8 mouse cellular contexts compared by ENCODE assay signal in the genomic region with DNA sequence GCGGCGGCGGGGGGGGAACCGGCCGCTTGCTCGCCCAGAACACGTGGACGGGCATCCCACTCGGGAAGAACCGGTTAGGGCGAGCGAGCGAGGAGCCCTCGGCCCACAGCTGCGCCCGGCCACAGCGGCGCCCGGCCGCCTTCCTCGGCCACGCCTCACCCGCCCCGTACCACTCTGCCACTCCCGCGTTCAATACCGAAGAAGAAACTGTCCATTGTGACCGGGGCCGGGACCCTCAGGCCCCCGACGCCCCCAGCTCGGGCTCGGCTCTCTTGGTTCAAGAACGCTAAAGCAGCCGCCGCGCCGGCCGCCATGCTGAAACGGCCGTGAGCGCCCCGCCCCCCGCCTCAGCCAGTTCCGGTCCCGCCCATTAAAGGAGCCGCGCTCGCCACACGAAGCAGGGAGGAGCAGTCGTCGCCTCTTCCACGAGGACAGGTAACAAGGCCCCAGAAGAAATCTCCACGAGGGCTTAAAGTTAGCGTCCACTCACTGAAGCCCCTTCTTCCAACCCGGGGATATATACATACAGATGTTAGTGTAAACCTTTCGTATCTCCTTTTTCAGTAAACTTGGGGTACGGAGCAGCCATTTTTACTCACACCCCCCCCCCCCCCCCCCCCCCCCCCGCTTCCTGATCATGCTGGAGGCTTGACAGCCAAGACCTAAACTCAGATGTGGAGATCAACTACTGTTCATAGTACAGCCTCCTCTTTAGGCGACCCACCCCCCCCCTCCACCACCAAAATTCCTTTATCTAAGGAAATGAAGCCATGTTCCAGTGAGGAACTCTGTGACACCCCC. TPM values are rescaled to one million over a fixed set of nuclear protein-coding genes. Genes with fewer than 3 reads are reported as not detected.
A peak's percentile ranks its signal among the peaks of the same experiment; 100 is the strongest.
DNase-seq lines count a peak whose midpoint lies in the region; ATAC-seq and TF ChIP-seq lines count a peak whose summit lies in the region.

Npm3 (minus strand) TSS at position 349 of the 801 bp plus-strand sequence.

- peak; percentile 83 for DNase-seq in brain, adult 2 months (ENCODE audit: low read depth, low spot score)
- DNase-seq in liver, embryonic 11.5 days (ENCODE audit: low spot score): peak; percentile 94
- DNase-seq in naive thymus-derived CD4-positive, alpha-beta T cell, adult 2 months (ENCODE audit: low read depth): peak; percentile 94

- peak within 1 kb of the TSS; percentile 95 for H3K4me2 ChIP-seq in heart, embryonic 11.5 days
- H3K4me2 ChIP-seq in kidney, embryonic 16.5 days (replicated peaks; ENCODE audit: low read depth, low read length): peak within 1 kb of the TSS; percentile 84
- H3K4me2 ChIP-seq in liver, embryonic 11.5 days: peak within 1 kb of the TSS; percentile 83
- H3K4me2 ChIP-seq in stomach, embryonic 14.5 days (replicated peaks; ENCODE audit: low read depth, low read length): peak within 1 kb of the TSS; percentile 95

- H3K79me3 ChIP-seq in C2C12 (ENCODE audit: low read depth): peaks cover 7% of the 10 kb centered on the region

- ATAC-seq in erythroblast, adult 5-6 weeks (replicated peaks; ENCODE audit: low FRiP score, poor library complexity, severe bottlenecking): peak; percentile 87
- ATAC-seq in heart, embryonic 11.5 days (replicated peaks; ENCODE audit: insufficient number of reproducible peaks, low FRiP score, low TSS enrichment): peak; percentile 71; the same call in 1 of the 2 replicates
- peak; percentile 73 for ATAC-seq in kidney, embryonic 16.5 days (ENCODE audit: low FRiP score, low TSS enrichment)
- peak; percentile 82 for ATAC-seq in liver, embryonic 11.5 days (replicated peaks; ENCODE audit: low FRiP score)
- ATAC-seq in stomach, embryonic 14.5 days (ENCODE audit: insufficient number of reproducible peaks, insufficient read depth, low FRiP score, low read depth): peak; percentile 70

- under 1% methylated on average over 59 of the region's 60 CpGs for WGBS in heart, embryonic 11.5 days (ENCODE audit: insufficient replicate concordance)
- under 1% methylated on average over 54 of the region's 60 CpGs for WGBS in kidney, embryonic 16.5 days
- 0% methylated on average over 57 of the region's 60 CpGs for WGBS in liver, embryonic 11.5 days
- 1% methylated on average over 60 of the region's 60 CpGs for WGBS in stomach, embryonic 14.5 days

- H3ac ChIP-seq in C2C12 (ENCODE audit: control insufficient read depth, insufficient read length, low read depth): peak within 1 kb of the TSS; percentile 92

- H3K27ac ChIP-seq in heart, embryonic 11.5 days (ENCODE audit: low read depth, low read length): peak within 1 kb of the TSS; percentile 54
- 0 out of 2 replicates have a peak within 1 kb of the TSS, but pooled peaks have one; percentile 53 for H3K27ac ChIP-seq in kidney, embryonic 16.5 days (ENCODE audit: low read length)
- 0 out of 2 replicates have a peak within 1 kb of the TSS, but pooled peaks have one; percentile 1 for H3K27ac ChIP-seq in liver, embryonic 11.5 days (ENCODE audit: low read depth, low read length)
- 0 out of 2 replicates have a peak within 1 kb of the TSS, but pooled peaks have one; percentile 21 for H3K27ac ChIP-seq in stomach, embryonic 14.5 days (ENCODE audit: low read length)

- H3K9ac ChIP-seq in heart, embryonic 11.5 days (ENCODE audit: low read depth, low read length): peak within 1 kb of the TSS; percentile 84
- peak within 1 kb of the TSS; percentile 90 for H3K9ac ChIP-seq in kidney, embryonic 16.5 days (replicated peaks; ENCODE audit: low read length)
- H3K9ac ChIP-seq in liver, embryonic 11.5 days (ENCODE audit: low read depth, low read length): peak within 1 kb of the TSS; percentile 71
- peak within 1 kb of the TSS; percentile 89 for H3K9ac ChIP-seq in stomach, embryonic 14.5 days (replicated peaks; ENCODE audit: low read depth, low read length)

- H3K27me3 ChIP-seq in C2C12 (ENCODE audit: control insufficient read depth, insufficient read depth, insufficient read length): no peaks in the 10 kb centered on the region
- H3K27me3 ChIP-seq in heart, embryonic 11.5 days (ENCODE audit: control insufficient read depth, insufficient read depth, low read length): peaks cover 17% of the 10 kb centered on the region
- peaks cover 19% of the 10 kb centered on the region for H3K27me3 ChIP-seq in kidney, embryonic 16.5 days (ENCODE audit: insufficient read depth, low read length)
- peaks cover 19% of the 10 kb centered on the region for H3K27me3 ChIP-seq in liver, embryonic 11.5 days (replicated peaks; ENCODE audit: control insufficient read depth, insufficient read depth, low read length)
- peaks cover 17% of the 10 kb centered on the region for H3K27me3 ChIP-seq in stomach, embryonic 14.5 days (ENCODE audit: control insufficient read depth, insufficient read depth, low read length)

- H3K9me3 ChIP-seq in heart, embryonic 11.5 days (replicated peaks; ENCODE audit: control insufficient read depth, low read length): no peaks in the 10 kb centered on the region
- H3K9me3 ChIP-seq in kidney, embryonic 16.5 days (ENCODE audit: low read length): no peaks in the 10 kb centered on the region
- no peaks in the 10 kb centered on the region for H3K9me3 ChIP-seq in liver, embryonic 11.5 days (ENCODE audit: control insufficient read depth, low read length)
- no peaks in the 10 kb centered on the region for H3K9me3 ChIP-seq in stomach, embryonic 14.5 days (ENCODE audit: control insufficient read depth, low read depth, low read length)

- TF ChIP-seq CTCF in C2C12 (IDR thresholded peaks at IDR 0.05; ENCODE audit: control insufficient read depth, insufficient read depth, insufficient read length): no peak

- peaks cover 25% of the 10 kb centered on the region for H3K79me2 ChIP-seq in C2C12 (ENCODE audit: control insufficient read depth, insufficient read depth)

- H3K4me3 ChIP-seq in C2C12 (ENCODE audit: insufficient read depth, poor library complexity, severe bottlenecking): peak within 1 kb of the TSS; percentile 89
- H3K4me3 ChIP-seq in heart, embryonic 11.5 days (ENCODE audit: low read depth, low read length): peak within 1 kb of the TSS; percentile 84
- peak within 1 kb of the TSS; percentile 89 for H3K4me3 ChIP-seq in kidney, embryonic 16.5 days (ENCODE audit: low read length)
- peak within 1 kb of the TSS; percentile 70 for H3K4me3 ChIP-seq in liver, embryonic 11.5 days (ENCODE audit: low read depth, low read length)
- H3K4me3 ChIP-seq in stomach, embryonic 14.5 days (ENCODE audit: low read depth, low read length): peak within 1 kb of the TSS; percentile 85

- H3K36me3 ChIP-seq in C2C12 (ENCODE audit: control insufficient read depth, insufficient read depth): peaks cover 44% of the 10 kb centered on the region
- peaks cover 15% of the 10 kb centered on the region for H3K36me3 ChIP-seq in heart, embryonic 11.5 days (ENCODE audit: control insufficient read depth, insufficient read depth, low read length)
- peaks cover 21% of the 10 kb centered on the region for H3K36me3 ChIP-seq in kidney, embryonic 16.5 days (ENCODE audit: insufficient read depth, low read length)
- H3K36me3 ChIP-seq in liver, embryonic 11.5 days (ENCODE audit: control insufficient read depth, insufficient read depth, low read length): peaks cover 15% of the 10 kb centered on the region
- H3K36me3 ChIP-seq in stomach, embryonic 14.5 days (ENCODE audit: control insufficient read depth, insufficient read depth, low read length): peaks cover 26% of the 10 kb centered on the region

- H3K4me1 ChIP-seq in heart, embryonic 11.5 days (ENCODE audit: control insufficient read depth, insufficient read depth, low read length): peaks cover 24% of the 10 kb centered on the region
- peaks cover 39% of the 10 kb centered on the region for H3K4me1 ChIP-seq in kidney, embryonic 16.5 days (ENCODE audit: insufficient read depth, low read length)
- H3K4me1 ChIP-seq in liver, embryonic 11.5 days (replicated peaks; ENCODE audit: control insufficient read depth, insufficient read depth, low read length): peaks cover 22% of the 10 kb centered on the region
- H3K4me1 ChIP-seq in stomach, embryonic 14.5 days (ENCODE audit: control insufficient read depth, insufficient read depth, low read length): peaks cover 9% of the 10 kb centered on the region; the same call in 1 of the 2 replicates

TF ChIP-seq in C2C12, 6 proteins besides CTCF, POLR2A, EP300 and RAD21:
- TF ChIP-seq CEBPB (IDR thresholded peaks at IDR 0.05; ENCODE audit: low read depth) (no peak), MAX (IDR thresholded peaks at IDR 0.05) (peak; percentile 23)

RNA-seq across cellular contexts. Expression of gene Npm3, which starts in this region (rescaled TPM):
- polyA plus RNA-seq in C2C12 (2012; fragmentation: generic; extraction: Trizol): 175 TPM
- total RNA-seq in erythroblast, adult 5-6 weeks (2015; ENCODE audit: low replicate concordance): 11.1 and 12.3 TPM in 2 replicates
- total RNA-seq in erythroblast, adult 5-6 weeks (2017; ENCODE audit: low replicate concordance): 9.4 and 22.3 TPM in 2 replicates
- 11.4 and 13.6 TPM in 2 replicates for polyA plus RNA-seq in heart, embryonic 11.5 days (2014; fragmentation: Nextera tagmentation; extraction: Ambion mirVana)
- polyA plus RNA-seq in kidney, embryonic 16.5 days (2015; fragmentation: Nextera tagmentation; extraction: Ambion mirVana): 16.3 and 18.1 TPM in 2 replicates
- polyA plus RNA-seq in liver, embryonic 11.5 days (2014; fragmentation: Nextera tagmentation; extraction: Ambion mirVana): 32.7 and 34.5 TPM in 2 replicates
- polyA plus RNA-seq in stomach, embryonic 14.5 days (2014; fragmentation: Nextera tagmentation; extraction: Ambion mirVana): 14.8 and 16.0 TPM in 2 replicates

Comparison
In these comparisons a context has a peak if more than half of its experiments do, and no peak if none do; other contexts are left out.
1. Peak in every context shown above with its lines: DNase-seq, ATAC-seq, H3K4me3 ChIP-seq and H3K27ac ChIP-seq.
2. H3K27ac ChIP-seq: peak in every context shown above with its lines; median percentile 54 in heart, embryonic 11.5 days; 53 in kidney, embryonic 16.5 days; 21 in stomach, embryonic 14.5 days; 1 in liver, embryonic 11.5 days.